Mouse (Mus musculus) v-Abl transformed pro-B cells (cell line): ENCODE measurements around the gene Zbtb7a.

Experiments
- in situ Hi-C, 2 experiments: fragments of 400-800 bp; cut with MboI; formaldehyde crosslinking; loops; one replicate each; pipeline ENCODE4 v1.15.1; 2025; ENCODE audit not compliant: unreplicated experiment in 2 of 2

Zbtb7a gene

DNA sequence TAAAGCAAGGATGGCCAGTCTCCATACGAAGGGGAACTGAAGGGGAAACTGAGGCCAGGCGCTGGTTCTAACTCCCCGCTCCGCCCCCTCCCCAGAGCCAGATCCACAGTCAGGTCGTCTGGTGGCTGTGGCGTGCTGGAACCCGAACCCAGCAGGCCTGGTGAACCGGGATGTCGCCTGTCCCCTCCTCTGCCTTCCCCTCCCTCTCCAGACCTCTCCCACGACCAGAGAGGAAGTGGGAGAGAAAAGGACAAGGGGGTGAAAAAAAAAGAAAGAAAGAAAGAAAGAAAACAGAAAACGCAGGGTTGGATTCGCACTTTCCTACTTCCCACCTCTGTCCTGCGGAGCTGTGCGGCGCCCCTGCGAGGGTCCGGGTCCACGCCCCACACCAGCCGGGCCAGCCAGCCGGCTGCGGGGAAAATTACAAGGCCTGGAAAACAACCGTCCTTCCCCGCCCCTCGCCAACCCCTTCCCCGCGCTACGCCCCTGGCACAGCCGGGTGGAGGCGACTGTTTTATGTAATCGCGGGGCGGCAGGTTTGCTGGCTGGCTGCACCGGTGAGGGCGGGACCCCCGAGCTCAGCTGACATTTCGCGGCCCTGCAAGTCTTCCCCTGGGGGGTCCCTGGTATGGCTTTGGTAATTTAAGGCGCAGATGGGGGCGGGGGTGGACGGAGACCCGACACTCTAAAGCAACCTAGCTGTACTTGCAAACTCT, at the start of gene Zbtb7a:
Zbtb7a (plus strand) TSS at position 255 of the 716 bp plus-strand sequence.
- in situ Hi-C loops = loop anchor here in 1 of 2 experiments (5.0 kb wide), 1 partner anchor 32 kb away; the partner anchor contains the start of gene Pias4

- in situ Hi-C loops = loop anchor here in 1 of 2 experiments (5.0 kb wide), 2 partner anchors 35 to 85 kb away; no protein-coding TSS in a partner anchor
Measured at GRCm38 (mm10) chr10:81087021-81087420, 48.0 kb upstream of the Zbtb7a start.

GRCm38 (mm10) chr10:81089216-81089615, 45.8 kb upstream of the Zbtb7a start:
- in situ Hi-C loops = loop anchor here in 1 of 2 experiments (5.0 kb wide), 2 partner anchors 37 to 83 kb away; no protein-coding TSS in a partner anchor

- in situ Hi-C loops = loop anchor here (5.0 kb wide), 3 partner anchors 37 to 82 kb away; no protein-coding TSS in a partner anchor
Measured at GRCm38 (mm10) chr10:81090621-81091020, 44.4 kb upstream of the Zbtb7a start.

- in situ Hi-C loops = loop anchor here (5.0 kb wide), 3 partner anchors 35 to 80 kb away; no protein-coding TSS in a partner anchor
Measured at GRCm38 (mm10) chr10:81092465-81093250, 42.4 kb upstream of the Zbtb7a start.

DNA sequence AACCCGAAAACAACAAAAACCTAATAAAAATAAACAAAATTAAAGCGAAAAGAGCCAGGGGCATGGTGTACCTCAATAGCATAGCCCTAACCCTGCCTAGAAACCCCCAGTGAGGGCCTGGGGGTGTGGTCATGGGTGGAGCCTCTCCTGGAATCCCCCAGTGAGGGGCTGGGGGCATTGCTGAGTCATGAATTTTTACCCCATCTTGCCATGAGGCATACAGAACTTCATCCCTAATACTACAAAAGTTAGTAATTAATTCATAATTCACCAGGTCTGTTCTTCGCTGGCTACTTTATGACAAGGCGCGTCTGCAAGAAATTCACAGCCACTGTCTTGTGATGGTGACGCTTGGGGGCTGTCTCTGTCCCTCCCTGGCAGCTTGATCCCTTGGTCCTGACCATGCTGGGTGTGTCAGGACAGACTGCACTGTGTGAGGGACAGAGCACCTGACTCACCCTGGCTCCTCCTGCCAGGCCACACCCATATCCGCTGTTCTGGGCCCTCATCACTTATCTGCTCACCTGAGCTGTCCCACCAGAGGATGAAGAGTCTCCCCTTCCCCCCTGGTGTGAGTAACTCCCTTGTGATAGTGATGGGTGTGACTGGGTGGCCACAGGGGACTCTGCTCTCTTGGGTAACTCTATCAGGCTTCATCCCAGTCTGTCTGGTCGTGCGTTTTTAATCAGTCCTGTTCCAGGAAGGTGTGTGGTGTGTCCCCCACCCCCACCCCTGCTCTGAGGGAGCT, 39.9 kb upstream of the Zbtb7a start:
- in situ Hi-C loops = loop anchor here (5.0 kb wide), 3 partner anchors 32 to 77 kb away; no protein-coding TSS in a partner anchor

GRCm38 (mm10) chr10:81105565-81106112, 29.4 kb upstream of the Zbtb7a start, which contains the start of gene Map2k2:
TSS of gene Map2k2 (plus strand) at chr10:81105915.
- in situ Hi-C loops = no loop called here

GRCm38 (mm10) chr10:81106113-81106721, 28.8 kb upstream of the Zbtb7a start:
- in situ Hi-C loops = no loop called here

- in situ Hi-C loops = no loop called here
Measured at GRCm38 (mm10) chr10:81112946-81113345, 22.1 kb upstream of the Zbtb7a start.

- in situ Hi-C loops = no loop called here
Measured at GRCm38 (mm10) chr10:81119625-81120024, 15.4 kb upstream of the Zbtb7a start.

DNA sequence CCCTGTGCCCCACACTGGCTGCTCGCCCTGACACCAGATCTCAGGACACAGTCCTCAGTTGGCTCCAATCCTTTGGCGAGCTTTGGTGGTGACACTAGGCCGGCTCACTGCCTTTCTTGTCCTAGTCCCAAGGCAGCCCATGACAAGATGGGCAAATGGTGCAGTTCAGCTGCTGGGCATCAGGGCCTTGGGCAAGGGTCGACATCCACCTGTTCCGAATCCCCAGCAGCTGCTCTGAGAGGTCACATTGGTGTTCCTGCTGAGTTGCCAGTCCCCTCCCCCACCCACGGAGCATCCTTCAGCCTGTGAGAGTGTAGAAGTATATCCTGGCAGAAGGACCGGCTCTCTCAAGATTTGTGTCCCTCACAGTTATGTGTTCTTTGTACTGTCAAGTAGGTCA, 14.4 kb upstream of the Zbtb7a start:
- in situ Hi-C loops = no loop called here

DNA sequence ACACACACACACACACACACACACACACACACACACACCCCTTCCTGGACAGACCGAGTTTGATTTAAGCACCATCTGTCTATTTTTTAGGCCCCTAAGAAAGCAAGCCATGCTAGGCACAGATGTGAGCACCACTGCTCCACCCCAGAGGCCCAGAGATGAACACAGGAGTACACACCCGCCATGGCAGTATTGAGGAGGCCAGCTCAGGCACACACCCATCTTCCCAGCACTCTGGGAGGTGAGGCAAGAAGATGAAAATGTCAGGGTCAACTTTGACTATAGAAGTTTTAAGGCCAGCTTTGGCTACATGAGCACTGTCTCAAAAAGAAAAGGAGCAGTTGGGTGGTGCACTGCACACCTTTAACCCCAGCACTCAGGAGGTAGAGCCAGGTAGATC, 12.1 kb upstream of the Zbtb7a start:
- in situ Hi-C loops = no loop called here

GRCm38 (mm10) chr10:81123500-81123899, 11.5 kb upstream of the Zbtb7a start:
- in situ Hi-C loops = no loop called here

DNA sequence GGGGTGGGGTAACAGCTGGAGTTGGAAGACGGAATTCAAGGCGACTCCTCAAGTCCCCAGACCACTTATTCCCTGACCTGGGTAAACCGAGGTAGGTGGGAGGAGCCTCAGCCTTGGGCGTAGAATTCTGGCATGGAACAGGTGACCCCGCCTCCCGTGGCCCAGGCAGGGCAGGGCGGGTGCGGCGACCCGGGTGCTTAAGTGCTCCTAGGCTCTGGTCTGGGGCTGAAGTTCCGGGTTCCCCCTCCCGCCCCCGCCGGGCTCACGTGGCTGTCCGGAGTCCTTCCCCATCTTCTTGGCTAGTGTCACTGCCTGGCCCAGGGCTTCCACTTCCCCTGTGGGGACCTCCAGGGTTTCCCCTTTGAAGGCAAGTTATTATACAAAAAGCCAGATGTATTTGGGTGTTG, 836 bp upstream of the Zbtb7a start:
- in situ Hi-C loops = loop anchor here in 1 of 2 experiments (5.0 kb wide), 1 partner anchor 33 kb away; the partner anchor contains the start of gene Pias4

DNA sequence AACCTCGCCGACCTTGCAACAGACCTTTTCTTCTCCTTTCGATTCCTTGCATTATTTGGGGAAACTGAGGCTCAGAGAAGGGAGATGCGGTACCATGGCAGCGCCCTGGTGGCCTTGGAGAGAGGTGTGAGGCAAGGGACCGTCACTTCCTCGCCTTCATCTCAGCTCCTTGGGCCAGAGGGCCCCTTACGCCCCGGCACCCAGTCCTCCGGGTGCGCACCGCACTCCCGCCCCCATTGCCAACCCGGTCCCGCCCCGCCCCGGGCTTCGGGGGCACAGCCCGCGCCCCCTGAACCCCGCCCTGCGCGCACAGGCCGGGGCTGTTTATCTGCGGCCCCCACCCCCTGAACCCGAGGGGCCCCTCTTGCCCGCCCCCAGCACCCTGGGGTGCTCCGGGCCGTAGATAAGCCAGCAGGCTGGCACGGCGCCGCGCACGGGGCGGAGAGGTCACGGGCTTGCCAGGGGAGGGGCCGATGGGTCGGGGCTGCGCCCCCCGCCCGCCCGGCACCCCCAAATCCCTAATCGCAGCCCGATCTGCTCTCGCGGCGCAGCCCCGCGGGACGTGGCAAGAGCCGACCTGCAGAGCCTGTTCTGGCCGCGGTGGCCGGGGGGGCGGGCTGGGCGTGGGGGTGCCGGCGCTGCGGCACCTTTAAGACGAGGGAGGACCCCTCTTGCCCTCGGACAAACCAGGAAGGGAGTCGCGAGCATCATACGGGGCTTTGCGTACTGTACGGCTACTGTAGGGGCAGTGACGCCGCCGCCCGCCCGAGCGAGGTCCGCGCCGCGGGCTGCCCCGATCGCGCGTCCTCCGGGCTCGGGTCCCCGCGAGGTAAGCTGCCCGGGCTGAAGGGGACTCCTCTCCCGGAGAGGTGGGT, 1.0 kb downstream of the Zbtb7a start:
- in situ Hi-C loops = no loop called here

GRCm38 (mm10) chr10:81136706-81137231, 1.7 kb downstream of the Zbtb7a start:
- in situ Hi-C loops = no loop called here

- in situ Hi-C loops = no loop called here
Measured at GRCm38 (mm10) chr10:81137252-81138130, 2.5 kb downstream of the Zbtb7a start.
